Mouse (Mus musculus) right cerebral cortex, adult 18-20 months (tissue): Measurements from ENCODE around the gene Cetn2.

Experiments used
- DNase-seq: peaks from one replicate; pipeline ENCODE4 v3.0.0; 2022; ENCODE audit warnings: mixed read lengths

The Cetn2 gene

GRCm38 (mm10) chrX:72917884-72918681 lies at the start of gene Cetn2, which contains the start of gene Nsdhl:
Gene Cetn2 (minus strand): TSS chrX:72918411.
Gene Nsdhl (plus strand): TSS chrX:72918557.
- DNase-seq = peak; percentile 93

- DNase-seq = no peak
Observed at GRCm38 (mm10) chrX:72962743-72963142, 44.5 kb upstream of the Cetn2 start.

GRCm38 (mm10) chrX:72961511-72961910 lies 43.3 kb upstream of the Cetn2 start:
- no peak for DNase-seq

GRCm38 (mm10) chrX:72960431-72960830 lies 42.2 kb upstream of the Cetn2 start:
- DNase-seq = peak; percentile 14

GRCm38 (mm10) chrX:72956486-72956885 lies 38.3 kb upstream of the Cetn2 start:
- DNase-seq = no peak

- no peak for DNase-seq
Observed at GRCm38 (mm10) chrX:72953464-72953863, 35.3 kb upstream of the Cetn2 start.

- DNase-seq = no peak
Observed at GRCm38 (mm10) chrX:72921391-72921790, 3.2 kb upstream of the Cetn2 start.

GRCm38 (mm10) chrX:72918682-72919059 lies 460 bp upstream of the Cetn2 start:
- no peak for DNase-seq

GRCm38 (mm10) chrX:72911611-72912010 lies 6.6 kb downstream of the Cetn2 start:
- no peak for DNase-seq

- DNase-seq = peak; percentile 23
Observed at GRCm38 (mm10) chrX:72908404-72908741, 9.8 kb downstream of the Cetn2 start.

- DNase-seq = no peak
Observed at GRCm38 (mm10) chrX:72907619-72908403, 10.4 kb downstream of the Cetn2 start.

- DNase-seq = no peak
Observed at GRCm38 (mm10) chrX:72902530-72902929, 15.7 kb downstream of the Cetn2 start.

- DNase-seq = no peak
Observed at GRCm38 (mm10) chrX:72896055-72896437, 22.2 kb downstream of the Cetn2 start.

GRCm38 (mm10) chrX:72895388-72896054 lies 22.7 kb downstream of the Cetn2 start:
- DNase-seq = peak; percentile 47
